Mouse (Mus musculus) liver, embryonic 16.5 days (tissue): ENCODE data around the gene Olfr1465. TPM values are rescaled to one million over a fixed set of nuclear protein-coding genes. Genes with fewer than 3 reads are reported as not detected.

ENCODE experiments used
- ATAC-seq: fragments of 200-750 bp; cut with Nextera tagmentation; 2 replicates; pipeline ENCODE4 v1.8.0; 2017; ENCODE audit warnings: low read depth, mild to moderate bottlenecking, moderate number of reproducible peaks, moderate library complexity
- H3K27ac ChIP-seq: fragments of 300-500 bp; sonication (generic); 2 replicates; pipeline ENCODE4 v1.5.1; 2014; ENCODE audit warnings: mild to moderate bottlenecking, low read length
- H3K27me3 ChIP-seq: fragments of 300-500 bp; sonication (generic); 2 replicates; pipeline ENCODE4 v1.6.1; 2014; ENCODE audit warnings: low read depth, low read length, mixed read lengths; ENCODE audit not compliant: control insufficient read depth, insufficient read depth
- H3K36me3 ChIP-seq: fragments of 300-500 bp; sonication (generic); 2 replicates; pipeline ENCODE4 v1.6.1; 2014; ENCODE audit warnings: mild to moderate bottlenecking; ENCODE audit not compliant: control insufficient read depth, insufficient read depth
- H3K4me1 ChIP-seq: fragments of 300-500 bp; sonication (generic); 2 replicates; pipeline ENCODE4 v1.6.1; 2014; ENCODE audit warnings: low read depth, low read length, mixed read lengths; ENCODE audit not compliant: control insufficient read depth
- H3K4me2 ChIP-seq: fragments of 300-500 bp; sonication (generic); 2 replicates; pipeline ENCODE4 v1.6.1; 2014; ENCODE audit warnings: low read depth, low read length, mixed read lengths
- H3K4me3 ChIP-seq: fragments of 300-500 bp; sonication (generic); 2 replicates; pipeline ENCODE4 v1.5.1; 2014; ENCODE audit warnings: low read depth, mild to moderate bottlenecking, low read length
- H3K9ac ChIP-seq: fragments of 300-500 bp; sonication (generic); 2 replicates; pipeline ENCODE4 v1.6.1; 2014; ENCODE audit warnings: low read depth, low read length
- H3K9me3 ChIP-seq: fragments of 300-500 bp; sonication (generic); replicated peaks from 2 replicates; pipeline ENCODE4 v1.6.1; 2016; ENCODE audit warnings: low read length; ENCODE audit not compliant: control insufficient read depth
- WGBS: fragments of 180-500 bp; shearing (Covaris S2); extraction: QIAGEN DNeasy Blood & Tissue Kit; methylation state at CpG from one replicate; pipeline ENCODE4 v1.1.7; 2014; ENCODE audit not compliant: insufficient replicate concordance; 5-methylcytosine and 5-hydroxymethylcytosine counted together
- polyA plus RNA-seq: library from polyadenylated mRNA; unstranded; fragments of >200 nt; fragmentation: Nextera tagmentation; extraction: Ambion mirVana; gene quantifications from 2 replicates; pipeline ENCODE4 v1.2.1, GENCODE M21; 2015

Olfr1465 gene
- polyA plus RNA-seq = not detected in 2 replicates

GRCm38 (mm10) chr19:13315441-13315840 lies at the start of gene Olfr1465:
TSS of gene Olfr1465 (minus strand) at chr19:13315541.
- H3K4me2 ChIP-seq = no peak within 1 kb of the TSS
- H3K27ac ChIP-seq = no peak within 1 kb of the TSS
- no peak for ATAC-seq
- no peak within 1 kb of the TSS for H3K4me3 ChIP-seq
- no peaks in the 10 kb centered on the region for H3K27me3 ChIP-seq
- H3K36me3 ChIP-seq = no peaks in the 10 kb centered on the region
- no peaks in the 10 kb centered on the region for H3K4me1 ChIP-seq
- no peak within 1 kb of the TSS for H3K9ac ChIP-seq
- H3K9me3 ChIP-seq = no peaks in the 10 kb centered on the region

- no peak for ATAC-seq
- 48% methylated on average over 2 of the region's 2 CpGs for WGBS
Measured at GRCm38 (mm10) chr19:13361936-13362335, 46.6 kb upstream of the Olfr1465 start, which contains the start of gene Olfr1467. TSS of gene Olfr1467 (plus strand) at chr19:13362236.

GRCm38 (mm10) chr19:13338562-13338961 lies 23.2 kb upstream of the Olfr1465 start, which contains the start of gene Olfr1466:
TSS of gene Olfr1466 (plus strand) at chr19:13338862.
- Histone ChIP-seq H3K4me3 (no peak within 1 kb of the TSS), H3K4me2 (no peak within 1 kb of the TSS), H3K4me1 (no peaks in the 10 kb centered on the region), H3K27ac (no peak within 1 kb of the TSS), H3K27me3 (no peaks in the 10 kb centered on the region), H3K9ac (no peak within 1 kb of the TSS), H3K36me3 (no peaks in the 10 kb centered on the region), H3K9me3 (no peaks in the 10 kb centered on the region)
- WGBS = 59% methylated on average over 2 of the region's 2 CpGs
- ATAC-seq = no peak

More at GRCm38 (mm10) chr19:13361936-13362335, 46.6 kb upstream of the Olfr1465 start, which contains the start of gene Olfr1467:
- no peaks in the 10 kb centered on the region for H3K4me1 ChIP-seq
- no peak within 1 kb of the TSS for H3K27ac ChIP-seq
- H3K27me3 ChIP-seq = no peaks in the 10 kb centered on the region
- no peaks in the 10 kb centered on the region for H3K9me3 ChIP-seq
- no peak within 1 kb of the TSS for H3K9ac ChIP-seq
- H3K4me3 ChIP-seq = no peak within 1 kb of the TSS
- H3K36me3 ChIP-seq = no peaks in the 10 kb centered on the region
- H3K4me2 ChIP-seq = no peak within 1 kb of the TSS

Other genes with a start within 250 kb of the Olfr1465 start
- not detected in 2 replicates for gene Olfr1457, start 217.7 kb downstream of the Olfr1465 start, polyA plus RNA-seq
- gene Olfr1458, start 208.8 kb downstream of the Olfr1465 start, polyA plus RNA-seq = not detected in 2 replicates
- not detected in 2 replicates for gene Olfr1459, start 166.0 kb downstream of the Olfr1465 start, polyA plus RNA-seq
- not detected in 2 replicates for gene Olfr1461, start 152.5 kb downstream of the Olfr1465 start, polyA plus RNA-seq
- gene Olfr1462, start 129.8 kb downstream of the Olfr1465 start, polyA plus RNA-seq = not detected in 2 replicates
- not detected in 2 replicates for gene Olfr1463, start 84.2 kb downstream of the Olfr1465 start, polyA plus RNA-seq
- not detected in 2 replicates for gene Olfr1466, start 23.3 kb upstream of the Olfr1465 start, polyA plus RNA-seq
- not detected in 2 replicates for gene Olfr1467, start 46.7 kb upstream of the Olfr1465 start, polyA plus RNA-seq
- not detected in 2 replicates for gene Olfr1469, start 92.3 kb upstream of the Olfr1465 start, polyA plus RNA-seq
- gene Olfr1471, start 127.9 kb upstream of the Olfr1465 start, polyA plus RNA-seq = not detected in 2 replicates
- not detected in 2 replicates for gene Olfr1472, start 140.5 kb upstream of the Olfr1465 start, polyA plus RNA-seq
- not detected in 2 replicates for gene Olfr1474, start 154.0 kb upstream of the Olfr1465 start, polyA plus RNA-seq
- not detected in 2 replicates for gene Olfr1475, start 164.7 kb upstream of the Olfr1465 start, polyA plus RNA-seq
- not detected in 2 replicates for gene Olfr1477, start 185.0 kb upstream of the Olfr1465 start, polyA plus RNA-seq
- gene Olfr1480, start 212.4 kb upstream of the Olfr1465 start, polyA plus RNA-seq = not detected in 2 replicates